Mouse (Mus musculus): ENCODE data around the gene Gm8334. TPM values are rescaled to one million over a fixed set of nuclear protein-coding genes. Genes with fewer than 3 reads are reported as not detected.
"Not testable (repeated sequence)": the region's sequence is repeated elsewhere in the genome, so short reads cannot be mapped to it uniquely, and the experiment has no call there.

The Gm8334 gene
- polyA plus RNA-seq (2014; fragmentation: Nextera tagmentation; extraction: Ambion mirVana): not detected in 2 replicates

- not testable (repeated sequence) for H3K4me3 ChIP-seq (ENCODE audit: low read depth, low read length)
- 93% methylated on average over 3 of the region's 7 CpGs for WGBS
Observed at GRCm38 (mm10) chrX:148615053-148615452, at the start of gene Gm8334. TSS of gene Gm8334 (minus strand) at chrX:148615153.

GRCm38 (mm10) chrX:148663298-148663697 is 48.3 kb upstream of the Gm8334 start, which contains the start of gene Gm15127:
TSS of gene Gm15127 (plus strand) at chrX:148663598.
- WGBS: 83% methylated on average over 3 of the region's 4 CpGs
- not testable (repeated sequence) for H3K4me1 ChIP-seq (ENCODE audit: control insufficient read depth, insufficient read depth, low read length); H3K9me3 ChIP-seq (ENCODE audit: control insufficient read depth, low read depth, low read length); H3K27ac ChIP-seq (ENCODE audit: low read length); H3K9ac ChIP-seq (replicated peaks; ENCODE audit: low read depth, low read length); H3K4me2 ChIP-seq (replicated peaks; ENCODE audit: low read depth, low read length); H3K27me3 ChIP-seq (ENCODE audit: control insufficient read depth, insufficient read depth, low read length); H3K4me3 ChIP-seq (ENCODE audit: low read depth, low read length); ATAC-seq (ENCODE audit: insufficient number of reproducible peaks, insufficient read depth, low FRiP score, low read depth); H3K36me3 ChIP-seq (ENCODE audit: control insufficient read depth, insufficient read depth, low read length)

More at GRCm38 (mm10) chrX:148615053-148615452, at the start of gene Gm8334:
- not testable (repeated sequence) for H3K36me3 ChIP-seq (ENCODE audit: control insufficient read depth, insufficient read depth, low read length); H3K9ac ChIP-seq (replicated peaks; ENCODE audit: low read depth, low read length); H3K27ac ChIP-seq (ENCODE audit: low read length); H3K4me2 ChIP-seq (replicated peaks; ENCODE audit: low read depth, low read length); H3K4me1 ChIP-seq (ENCODE audit: control insufficient read depth, insufficient read depth, low read length); ATAC-seq (ENCODE audit: insufficient number of reproducible peaks, insufficient read depth, low FRiP score, low read depth); H3K27me3 ChIP-seq (ENCODE audit: control insufficient read depth, insufficient read depth, low read length); H3K9me3 ChIP-seq (ENCODE audit: control insufficient read depth, low read depth, low read length)

Other genes with a start within 250 kb of the Gm8334 start
- not detected in 2 replicates for gene Gm15114, start 126.2 kb downstream of the Gm8334 start, polyA plus RNA-seq (2014; fragmentation: Nextera tagmentation; extraction: Ambion mirVana)
- not detected in 2 replicates for gene Gm15127, start 48.4 kb upstream of the Gm8334 start, polyA plus RNA-seq (2014; fragmentation: Nextera tagmentation; extraction: Ambion mirVana)
- gene Luzp4, start 242.5 kb upstream of the Gm8334 start, polyA plus RNA-seq (2014; fragmentation: Nextera tagmentation; extraction: Ambion mirVana): not detected in 2 replicates